Mouse (Mus musculus): ENCODE results near the gene Fam104a. TPM values are rescaled to one million over a fixed set of nuclear protein-coding genes. Genes with fewer than 3 reads are reported as not detected.
A peak's percentile ranks its signal among the peaks of the same experiment; 100 is the strongest.

Fam104a gene
- polyA plus RNA-seq, 2 experiments: 25.0 to 44.5 TPM

- peak; percentile 48 for ATAC-seq (ENCODE audit: insufficient read depth)
- DNase-seq (ENCODE audit: low read depth in 3 of 3, low spot score in 3 of 3): peak; percentile 52 to 58 (median 58)
These were observed 32.6 kb downstream of the Fam104a start for GRCm38 (mm10) chr11:113651206-113651906.

GRCm38 (mm10) chr11:113649353-113650210 is 34.4 kb downstream of the Fam104a start, which contains the start of gene Slc39a11:
Gene Slc39a11, minus strand, starts transcription at chr11:113650079.
- peaks cover 30% of the 10 kb centered on the region for H3K36me3 ChIP-seq (replicated peaks; ENCODE audit: control insufficient read depth, insufficient read depth, low read depth)
- peak; percentile 45 to 51 (median 49) for DNase-seq (ENCODE audit: low read depth in 3 of 3, low spot score in 3 of 3)
- H3K9me3 ChIP-seq (ENCODE audit: control insufficient read depth, low read length): no peaks in the 10 kb centered on the region
- H3K27ac ChIP-seq: peak within 1 kb of the TSS; percentile 84
- ATAC-seq (ENCODE audit: insufficient read depth): peak; percentile 78
- peak within 1 kb of the TSS; percentile 95 for H3K4me2 ChIP-seq (ENCODE audit: low read depth)
- H3K27me3 ChIP-seq (ENCODE audit: control insufficient read depth, insufficient read depth, low read length): no peaks in the 10 kb centered on the region
- TF ChIP-seq CTCF (IDR thresholded peaks at IDR 0.05; ENCODE audit: low read depth) (0 out of 2 replicates have a peak, but pooled peaks have one; percentile 3), EP300 (IDR thresholded peaks at IDR 0.05; ENCODE audit: low read depth) (no peak)
- peak within 1 kb of the TSS; percentile 86 for H3K9ac ChIP-seq (replicated peaks)
- H3K4me1 ChIP-seq (replicated peaks; ENCODE audit: control insufficient read depth in 2 of 2, insufficient read depth in 2 of 2, low read length in 1 of 2): peaks cover 24 to 27% of the 10 kb centered on the region in 2 experiments
- H3K4me3 ChIP-seq (ENCODE audit: insufficient read depth in 1 of 2, low read depth in 2 of 2, low read length in 2 of 2): peak within 1 kb of the TSS; percentile 99 to 100
- 0% methylated on average over 84 of the region's 91 CpGs for WGBS (ENCODE audit: insufficient replicate concordance)

More at GRCm38 (mm10) chr11:113651206-113651906, 32.6 kb downstream of the Fam104a start:
- H3K27ac ChIP-seq: peak overlapping the region; percentile 84
- no peaks in the 10 kb centered on the region for H3K27me3 ChIP-seq (ENCODE audit: control insufficient read depth, insufficient read depth, low read length)
- 56% methylated on average over 22 of the region's 22 CpGs for WGBS (ENCODE audit: insufficient replicate concordance)
- H3K9me3 ChIP-seq (ENCODE audit: control insufficient read depth, low read length): no peaks in the 10 kb centered on the region
- TF ChIP-seq CTCF (IDR thresholded peaks at IDR 0.05; ENCODE audit: low read depth) (no peak), EP300 (IDR thresholded peaks at IDR 0.05; ENCODE audit: low read depth) (peak; percentile 59; the same call in 1 of the 2 replicates)
- peaks cover 24 to 27% of the 10 kb centered on the region in 2 experiments for H3K4me1 ChIP-seq (replicated peaks; ENCODE audit: control insufficient read depth in 2 of 2, insufficient read depth in 2 of 2, low read length in 1 of 2)
- H3K4me3 ChIP-seq (ENCODE audit: insufficient read depth in 1 of 2, low read depth in 2 of 2, low read length in 2 of 2): peak overlapping the region; percentile 43 to 100
- peaks cover 47% of the 10 kb centered on the region for H3K36me3 ChIP-seq (replicated peaks; ENCODE audit: control insufficient read depth, insufficient read depth, low read depth)
- H3K9ac ChIP-seq (replicated peaks): peak overlapping the region; percentile 51; the same call in 1 of the 2 replicates
- peak overlapping the region; percentile 95 for H3K4me2 ChIP-seq (ENCODE audit: low read depth)

- DNase-seq (ENCODE audit: low read depth in 3 of 3, low spot score in 3 of 3): no peak
These were observed 35.1 kb downstream of the Fam104a start, which contains the start of gene Cog1 for GRCm38 (mm10) chr11:113648690-113649352. Gene Cog1, plus strand, starts transcription at chr11:113649169.

GRCm38 (mm10) chr11:113648152-113648551 is 35.8 kb downstream of the Fam104a start:
- peak; percentile 21; the same call in 1 of the 2 replicates for ATAC-seq (ENCODE audit: insufficient read depth)
- no peak overlapping the region for H3K9ac ChIP-seq (replicated peaks)
- no peaks in the 10 kb centered on the region for H3K27me3 ChIP-seq (ENCODE audit: control insufficient read depth, insufficient read depth, low read length)
- peaks cover 24 to 27% of the 10 kb centered on the region in 2 experiments for H3K4me1 ChIP-seq (replicated peaks; ENCODE audit: control insufficient read depth in 2 of 2, insufficient read depth in 2 of 2, low read length in 1 of 2)
- no peaks in the 10 kb centered on the region for H3K9me3 ChIP-seq (ENCODE audit: control insufficient read depth, low read length)
- DNase-seq (ENCODE audit: low read depth in 3 of 3, low spot score in 3 of 3): peak; percentile 53 to 64 (median 62)
- no peak overlapping the region for H3K27ac ChIP-seq
- no peak overlapping the region for H3K4me3 ChIP-seq (ENCODE audit: insufficient read depth in 1 of 2, low read depth in 2 of 2, low read length in 2 of 2)
- TF ChIP-seq EP300 (IDR thresholded peaks at IDR 0.05; ENCODE audit: low read depth) (no peak), CTCF (IDR thresholded peaks at IDR 0.05; ENCODE audit: low read depth) (peak; percentile 99)
- peak overlapping the region; percentile 95; the same call in 1 of the 2 replicates for H3K4me2 ChIP-seq (ENCODE audit: low read depth)
- 1% methylated on average over 15 of the region's 15 CpGs for WGBS (ENCODE audit: insufficient replicate concordance)
- H3K36me3 ChIP-seq (replicated peaks; ENCODE audit: control insufficient read depth, insufficient read depth, low read depth): peaks cover 16% of the 10 kb centered on the region

More at GRCm38 (mm10) chr11:113648690-113649352, 35.1 kb downstream of the Fam104a start, which contains the start of gene Cog1:
- peaks cover 22% of the 10 kb centered on the region for H3K36me3 ChIP-seq (replicated peaks; ENCODE audit: control insufficient read depth, insufficient read depth, low read depth)
- ATAC-seq (ENCODE audit: insufficient read depth): no peak; the same call in 1 of the 2 replicates
- H3K27me3 ChIP-seq (ENCODE audit: control insufficient read depth, insufficient read depth, low read length): no peaks in the 10 kb centered on the region
- peak within 1 kb of the TSS; percentile 86 for H3K9ac ChIP-seq (replicated peaks)
- H3K4me1 ChIP-seq (replicated peaks; ENCODE audit: control insufficient read depth in 2 of 2, insufficient read depth in 2 of 2, low read length in 1 of 2): peaks cover 24 to 27% of the 10 kb centered on the region in 2 experiments
- no peaks in the 10 kb centered on the region for H3K9me3 ChIP-seq (ENCODE audit: control insufficient read depth, low read length)
- H3K4me3 ChIP-seq (ENCODE audit: insufficient read depth in 1 of 2, low read depth in 2 of 2, low read length in 2 of 2): peak within 1 kb of the TSS; percentile 99 to 100
- TF ChIP-seq CTCF (IDR thresholded peaks at IDR 0.05; ENCODE audit: low read depth): no peak
- TF ChIP-seq EP300 (IDR thresholded peaks at IDR 0.05; ENCODE audit: low read depth): no peak
- peak within 1 kb of the TSS; percentile 84 for H3K27ac ChIP-seq
- WGBS (ENCODE audit: insufficient replicate concordance): 39% methylated on average over 26 of the region's 26 CpGs
- peak within 1 kb of the TSS; percentile 95 for H3K4me2 ChIP-seq (ENCODE audit: low read depth)
